Mouse (Mus musculus) ES-Bruce4 (cell line): Measurements from ENCODE around the gene Hoxc12.

Source experiments
- CTCF ChIP-seq: IDR thresholded peaks from one replicate; pipeline ENCODE4 v1.8.1; 2011; ENCODE audit warnings: low read depth, low read length
- POLR2A ChIP-seq: IDR thresholded peaks from one replicate; pipeline ENCODE4 v1.8.1; 2011; ENCODE audit warnings: low read length; ENCODE audit not compliant: insufficient read depth

DNA sequence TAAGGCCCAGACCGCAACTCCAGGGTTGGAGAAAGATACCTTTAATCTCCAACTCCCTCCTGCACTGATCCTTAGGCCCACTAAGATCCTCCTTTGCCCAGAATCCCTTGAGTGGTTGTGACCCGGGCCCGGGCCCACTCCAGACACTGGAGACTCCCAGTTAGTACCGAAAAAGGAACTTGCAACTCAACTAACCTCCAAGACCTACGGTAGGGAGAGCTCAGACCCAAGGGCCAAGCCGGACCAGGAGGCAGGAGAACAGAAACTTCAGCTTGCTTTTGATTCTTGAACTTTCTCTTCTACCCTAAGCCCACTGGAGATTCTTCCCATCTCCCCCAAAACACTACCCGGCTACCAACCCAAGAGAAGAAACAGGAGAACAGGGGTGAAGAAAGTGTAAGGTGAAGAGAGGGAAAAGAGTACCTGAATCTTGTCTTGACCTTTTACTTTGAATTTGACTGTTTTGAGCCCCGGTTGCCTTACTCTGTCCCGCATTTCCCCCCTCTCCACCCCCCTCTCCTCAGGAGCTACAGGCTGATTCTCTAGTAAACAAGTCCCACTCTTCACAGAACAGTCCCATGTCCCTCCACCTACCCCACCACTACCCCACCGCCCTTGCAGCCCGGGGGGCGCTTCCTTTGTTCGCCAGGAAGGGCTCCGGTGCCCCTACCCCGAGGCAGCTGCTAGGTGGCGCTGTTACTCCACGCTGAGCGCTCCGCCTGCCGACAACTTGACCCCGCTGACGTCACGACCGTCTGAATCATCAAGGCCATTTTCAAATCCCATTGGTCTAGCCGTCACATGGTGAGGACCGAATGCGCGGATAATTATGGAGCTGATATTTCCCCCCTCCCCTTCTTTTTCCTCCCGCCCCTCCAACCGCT is 29.6 kb downstream of the Hoxc12 start:
- peak; percentile 89 for TF ChIP-seq CTCF
- no peak for TF ChIP-seq POLR2A
